Mouse (Mus musculus) megakaryocyte progenitor cell, adult 5-6 weeks (primary cell): ENCODE results near the gene Rcc1. TPM values are rescaled to one million over a fixed set of nuclear protein-coding genes. Genes with fewer than 3 reads are reported as not detected.

Source experiments
- ATAC-seq: replicated peaks from 2 replicates; pipeline ENCODE4 v1.8.0; 2016; ENCODE audit warnings: mild to moderate bottlenecking, moderate TSS enrichment, inconsistent platforms; ENCODE audit not compliant: poor library complexity
- total RNA-seq, 2 experiments: library from RNA; stranded (forward) in 1 of 2; stranded (reverse) in 1 of 2; fragments of 157-497, 149-512 nt in 1 of 2; fragments of 200-1000 nt in 1 of 2; gene quantifications; 2 replicates each; pipeline versions ENCODE4 v1.2.3 to v1.2.4; 2015 to 2017

The Rcc1 gene
- total RNA-seq, 2 experiments from 2014 or later, result 26.8 to 46.9 TPM

GRCm38 (mm10) chr4:132359510-132359909 lies 6.1 kb upstream of the Rcc1 start:
- ATAC-seq, result no peak

GRCm38 (mm10) chr4:132356170-132356569 lies 2.8 kb upstream of the Rcc1 start:
- ATAC-seq, result peak; percentile 67

GRCm38 (mm10) chr4:132355403-132355802 lies 2.0 kb upstream of the Rcc1 start:
- no peak for ATAC-seq

GRCm38 (mm10) chr4:132354571-132354970 lies 1.2 kb upstream of the Rcc1 start:
- 0 out of 2 replicates have a peak, but pooled peaks have one; percentile 7 for ATAC-seq

- ATAC-seq, result no peak
These were observed 666 bp downstream of the Rcc1 start for GRCm38 (mm10) chr4:132352739-132353138.

- ATAC-seq, result no peak
These were observed 2.0 kb downstream of the Rcc1 start for GRCm38 (mm10) chr4:132351401-132351800.

GRCm38 (mm10) chr4:132350854-132351253 lies 2.6 kb downstream of the Rcc1 start:
- ATAC-seq, result no peak

- no peak for ATAC-seq
These were observed 3.2 kb downstream of the Rcc1 start for GRCm38 (mm10) chr4:132350123-132350740.

GRCm38 (mm10) chr4:132349495-132350122 lies 3.8 kb downstream of the Rcc1 start:
- no peak for ATAC-seq

GRCm38 (mm10) chr4:132346661-132347060 lies 6.7 kb downstream of the Rcc1 start:
- 0 out of 2 replicates have a peak, but pooled peaks have one; percentile 18 for ATAC-seq

- no peak for ATAC-seq
These were observed 7.1 kb downstream of the Rcc1 start for GRCm38 (mm10) chr4:132346261-132346660.

GRCm38 (mm10) chr4:132345843-132346212 lies 7.6 kb downstream of the Rcc1 start:
- ATAC-seq, result no peak

- peak; percentile 70 for ATAC-seq
These were observed 8.1 kb downstream of the Rcc1 start for GRCm38 (mm10) chr4:132345135-132345842.

GRCm38 (mm10) chr4:132344403-132345134 lies 8.8 kb downstream of the Rcc1 start:
- peak; percentile 21 for ATAC-seq

- ATAC-seq, result no peak
These were observed 12.0 kb downstream of the Rcc1 start for GRCm38 (mm10) chr4:132341451-132341850.

- no peak for ATAC-seq
These were observed 14.5 kb downstream of the Rcc1 start for GRCm38 (mm10) chr4:132338943-132339342.

GRCm38 (mm10) chr4:132332880-132333279 lies 20.5 kb downstream of the Rcc1 start:
- ATAC-seq, result no peak

GRCm38 (mm10) chr4:132331960-132332359 lies 21.4 kb downstream of the Rcc1 start:
- no peak for ATAC-seq

GRCm38 (mm10) chr4:132329835-132330354 lies 23.5 kb downstream of the Rcc1 start:
- ATAC-seq, result 0 out of 2 replicates have a peak, but pooled peaks have one; percentile 2

GRCm38 (mm10) chr4:132329115-132329834 lies 24.1 kb downstream of the Rcc1 start, which contains the start of gene Trnau1ap:
Trnau1ap (minus strand) TSS chr4:132329538.
- peak; percentile 98 for ATAC-seq
